Mouse (Mus musculus) retina, postnatal 7 days (tissue): Measurements from ENCODE around the gene Cd160.

Experiments
- DNase-seq: peaks from one replicate; pipeline ENCODE4 v3.0.0-alpha.2; 2012; ENCODE audit warnings: low read depth, low spot score

Cd160 gene

GRCm38 (mm10) chr3:96829856-96830255 lies 705 bp upstream of the Cd160 start:
- DNase-seq: no peak

DNA sequence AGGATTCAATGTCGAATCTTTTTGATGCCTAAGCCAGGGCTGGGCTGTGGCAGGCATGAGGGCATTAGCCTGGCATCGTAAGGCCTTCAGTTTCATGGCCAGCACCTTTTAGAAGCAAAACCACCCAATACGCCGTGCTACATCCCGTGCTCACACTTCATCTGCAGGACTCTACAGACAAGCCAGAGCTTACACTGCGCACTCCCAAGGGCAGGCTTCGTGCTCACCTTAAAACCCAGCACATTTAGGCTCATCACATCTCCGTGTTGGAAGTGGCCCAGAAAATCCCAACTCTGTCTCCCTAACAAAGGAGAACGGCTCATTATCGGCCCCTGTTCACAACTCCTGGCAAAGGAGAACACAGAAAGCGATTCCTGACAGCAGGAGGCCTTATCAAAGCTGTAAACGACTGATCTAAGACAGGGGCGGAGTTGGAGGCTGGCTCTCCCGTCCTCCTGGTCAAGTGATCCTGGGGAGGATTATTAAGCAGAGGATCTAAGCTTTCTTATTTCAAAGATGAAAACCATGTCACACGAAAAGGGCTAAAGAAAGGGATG lies 765 bp downstream of the Cd160 start:
- DNase-seq: no peak

- no peak for DNase-seq
These were observed 3.9 kb downstream of the Cd160 start for GRCm38 (mm10) chr3:96825261-96825660.

DNA sequence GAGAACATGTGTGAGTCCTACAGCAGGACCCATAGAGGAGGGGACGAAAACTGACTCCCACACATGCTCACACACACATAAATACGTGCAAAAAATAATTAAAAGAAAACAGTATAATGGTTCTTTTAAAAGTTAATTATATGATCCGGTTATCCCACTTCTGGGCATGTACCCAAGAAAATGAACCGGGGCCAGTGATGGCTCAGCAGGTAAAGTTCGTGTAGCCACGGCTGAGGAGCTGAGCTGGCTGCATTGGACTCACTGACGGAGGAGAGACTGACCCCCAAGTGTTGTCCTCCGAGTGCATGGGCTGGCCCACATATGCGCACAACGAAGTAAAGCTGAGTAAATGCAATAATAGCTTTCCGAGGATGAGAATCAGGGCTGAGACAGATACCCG lies 4.5 kb downstream of the Cd160 start:
- DNase-seq: no peak

DNA sequence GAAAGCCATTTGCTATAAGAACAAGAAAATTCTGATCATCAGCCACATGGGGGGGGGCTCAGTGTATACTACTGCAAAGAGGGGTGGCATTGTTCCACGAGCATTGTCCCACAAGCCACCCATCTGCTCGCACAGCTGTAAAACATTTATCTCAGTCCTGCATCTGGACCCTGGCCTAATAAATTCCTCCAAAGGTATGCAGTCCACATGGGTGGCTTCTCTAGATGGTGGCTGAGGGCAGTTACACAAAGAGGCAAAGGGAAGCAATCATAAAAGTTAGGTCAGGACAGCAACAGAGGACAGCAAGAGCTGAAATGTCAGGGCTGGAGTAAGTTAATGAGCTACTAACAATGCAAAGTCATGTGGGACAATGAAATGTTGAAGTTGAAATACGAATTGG lies 5.5 kb downstream of the Cd160 start:
- DNase-seq: no peak

DNA sequence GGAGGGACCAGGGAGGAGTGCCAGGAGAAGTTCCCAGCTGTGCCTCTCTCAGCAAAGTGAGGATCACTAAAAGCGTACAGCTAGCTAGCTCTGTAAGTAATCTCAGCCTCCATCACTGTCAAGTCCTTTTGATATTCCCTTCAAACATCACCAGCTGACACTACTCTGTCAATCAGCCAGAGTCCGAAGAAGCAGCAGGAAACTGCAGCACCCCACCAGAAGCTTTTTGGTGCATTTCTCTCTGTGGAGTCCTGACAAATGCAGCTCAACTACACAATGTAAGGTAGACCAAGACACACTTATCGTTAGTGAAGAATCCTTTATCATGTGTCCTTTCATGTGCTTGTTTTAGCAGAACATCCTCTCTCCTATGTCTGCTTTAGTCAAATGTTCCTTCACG lies 7.6 kb downstream of the Cd160 start:
- DNase-seq: no peak

DNA sequence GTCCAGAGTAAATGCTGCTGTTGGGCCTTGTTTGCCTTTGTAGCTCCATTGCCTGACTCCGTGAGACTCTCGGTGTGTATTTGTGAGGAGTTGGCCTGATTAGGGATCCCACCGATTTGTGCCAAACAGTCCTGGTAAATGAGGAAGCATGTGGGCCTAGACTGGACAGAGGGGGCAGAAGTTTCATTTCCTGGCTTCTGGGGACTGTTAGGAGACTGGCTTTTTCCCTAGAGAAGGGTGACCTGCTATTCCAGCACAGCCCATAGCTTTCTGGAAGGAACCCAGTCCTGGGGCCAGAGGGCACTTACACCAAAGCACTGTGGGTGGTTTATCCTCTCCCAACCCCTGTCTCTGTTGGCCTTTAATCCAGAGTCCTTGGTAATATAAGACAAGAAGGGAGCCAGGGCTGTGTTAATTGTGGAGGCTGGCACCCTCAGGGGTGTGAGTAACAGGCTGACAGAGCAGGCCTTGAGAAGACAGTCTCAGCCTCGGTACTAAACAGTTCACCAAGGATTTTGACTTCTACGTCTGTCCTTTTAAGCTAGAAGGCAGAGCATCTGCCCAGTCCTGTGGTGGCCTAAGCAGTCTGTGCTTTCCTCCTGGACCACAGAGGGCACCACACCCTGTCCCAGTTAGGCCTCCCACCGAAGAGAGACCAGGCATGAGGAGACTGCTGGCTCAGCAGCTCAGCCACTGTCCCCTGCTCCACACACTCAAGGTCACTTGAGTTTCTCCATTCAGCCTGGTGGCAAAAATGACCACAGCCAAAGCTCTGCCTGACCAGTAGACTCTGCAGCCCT lies 8.8 kb downstream of the Cd160 start:
- DNase-seq: no peak

GRCm38 (mm10) chr3:96814342-96814741 lies 14.8 kb downstream of the Cd160 start:
- no peak for DNase-seq

DNA sequence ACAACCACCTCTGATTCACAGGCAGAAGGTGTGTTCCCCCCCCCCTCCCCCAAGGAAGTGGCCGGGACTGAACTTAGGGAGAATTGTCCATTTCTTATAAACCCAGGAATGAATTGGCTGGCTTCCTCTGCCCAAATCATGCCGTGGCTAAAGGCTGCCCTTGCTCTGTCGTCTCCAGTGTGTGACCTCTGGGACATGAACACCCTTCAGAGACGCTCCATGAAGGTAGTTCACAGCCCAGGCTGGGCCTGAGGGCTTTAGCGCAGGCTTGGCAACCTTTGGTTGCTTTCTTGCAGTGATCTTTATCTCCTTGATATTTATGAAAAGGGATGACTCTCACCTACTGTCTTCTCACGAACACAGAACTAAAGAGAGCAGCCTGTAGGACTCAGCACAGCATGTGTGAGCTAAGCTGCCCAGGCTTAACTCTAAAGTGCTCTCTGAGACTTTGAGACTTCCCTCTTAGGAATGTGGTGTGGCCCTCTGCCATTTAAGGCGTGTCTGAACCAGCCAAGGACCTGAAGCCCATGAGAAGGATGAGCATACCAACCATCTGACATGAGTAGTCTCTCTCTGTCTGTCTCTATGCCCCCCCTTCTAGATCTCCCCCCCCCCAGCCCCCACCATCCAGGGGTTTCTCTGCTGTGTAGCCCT lies 15.4 kb downstream of the Cd160 start:
- DNase-seq: no peak

DNA sequence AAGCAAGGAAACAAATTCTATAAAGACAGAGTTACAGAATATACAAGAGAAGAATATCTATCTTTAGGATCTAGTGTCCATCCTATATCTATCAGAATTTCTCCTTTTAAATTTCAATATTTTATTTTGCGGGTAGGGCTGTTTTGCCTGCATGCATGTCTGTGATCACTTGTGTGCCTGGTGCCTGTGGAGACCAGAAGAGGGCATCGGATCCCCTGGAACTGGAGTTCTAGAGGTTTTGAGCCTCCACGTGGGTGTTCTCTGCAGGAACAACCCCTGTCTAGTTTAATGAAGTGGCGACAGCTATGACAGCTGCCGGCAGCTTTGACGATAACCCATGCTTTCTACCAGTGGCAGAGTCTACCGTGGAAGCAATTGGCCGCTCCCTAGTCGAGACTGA lies 16.0 kb downstream of the Cd160 start:
- peak; percentile 14 for DNase-seq

GRCm38 (mm10) chr3:96812395-96813091 lies 16.6 kb downstream of the Cd160 start:
- peak; percentile 57 for DNase-seq

GRCm38 (mm10) chr3:96811232-96811631 lies 17.9 kb downstream of the Cd160 start:
- DNase-seq: no peak

- DNase-seq: no peak
These were observed 20.5 kb downstream of the Cd160 start for GRCm38 (mm10) chr3:96808651-96809050.

GRCm38 (mm10) chr3:96808136-96808535 lies 21.0 kb downstream of the Cd160 start:
- no peak for DNase-seq

DNA sequence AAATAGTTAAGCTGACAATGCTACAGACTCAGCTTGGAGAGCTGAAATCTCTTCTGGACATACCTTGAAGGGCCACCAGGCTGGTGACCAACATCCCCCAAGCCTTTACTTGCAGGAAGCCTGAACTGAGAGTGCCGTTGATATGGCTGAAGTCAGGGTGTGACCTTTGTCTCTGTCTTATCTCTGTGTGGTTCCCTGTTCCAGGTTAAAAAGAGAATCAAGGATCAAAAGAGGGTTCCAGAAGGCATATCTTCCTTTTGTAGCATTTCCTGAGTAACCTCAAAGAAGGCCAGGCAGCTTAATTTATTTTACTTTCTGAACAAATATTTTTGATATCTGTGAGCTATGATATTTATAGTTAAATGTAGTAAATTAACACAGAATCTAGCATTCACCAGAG lies 26.9 kb downstream of the Cd160 start:
- DNase-seq: no peak

DNA sequence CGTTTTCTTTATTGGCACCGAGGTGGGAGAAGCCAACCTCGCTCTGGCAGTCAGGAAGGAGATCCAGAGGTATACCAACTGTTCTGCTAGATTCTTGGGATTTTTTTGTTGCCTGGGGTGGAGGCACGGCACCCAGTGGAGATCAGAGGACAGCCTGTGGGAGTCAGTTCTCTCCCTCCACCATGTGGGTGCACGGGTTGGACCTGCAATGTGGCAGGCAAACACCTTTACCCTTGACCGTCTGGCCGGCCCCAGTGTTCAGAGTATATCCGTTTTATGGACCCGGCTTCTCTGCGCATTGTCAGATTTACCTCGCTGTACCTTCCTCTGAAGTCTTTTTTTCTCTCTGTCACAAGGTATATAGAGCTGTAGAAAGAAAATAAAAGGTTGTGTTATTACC lies 28.9 kb downstream of the Cd160 start:
- DNase-seq: no peak

DNA sequence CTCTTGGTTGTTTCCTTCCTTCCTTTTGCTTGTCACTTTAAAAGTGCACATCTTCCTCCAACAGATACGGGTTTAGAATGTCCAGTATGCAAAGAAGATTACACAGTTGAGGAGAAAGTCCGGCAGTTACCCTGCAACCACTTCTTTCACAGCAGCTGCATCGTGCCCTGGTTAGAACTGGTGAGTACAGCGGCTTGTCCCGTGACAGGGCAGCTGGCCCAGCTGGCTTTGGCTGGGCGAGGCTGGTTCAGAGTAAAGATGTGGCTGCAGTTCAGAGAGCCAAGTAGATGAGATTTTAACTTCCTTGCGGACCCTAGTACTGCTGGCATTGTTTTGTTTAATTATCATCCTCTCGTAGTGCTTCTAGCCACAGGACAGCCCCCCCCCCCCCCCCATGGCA lies 40.6 kb downstream of the Cd160 start:
- DNase-seq: no peak

GRCm38 (mm10) chr3:96787784-96788183 lies 41.4 kb downstream of the Cd160 start:
- DNase-seq: no peak

GRCm38 (mm10) chr3:96782236-96782635 lies 46.9 kb downstream of the Cd160 start:
- no peak for DNase-seq

- no peak for DNase-seq
These were observed 52.0 kb downstream of the Cd160 start for GRCm38 (mm10) chr3:96777120-96777519.

- no peak for DNase-seq
These were observed 56.2 kb downstream of the Cd160 start for GRCm38 (mm10) chr3:96772949-96773348.

GRCm38 (mm10) chr3:96769971-96770370 lies 59.2 kb downstream of the Cd160 start:
- no peak for DNase-seq
